Mouse (Mus musculus): ENCODE measurements at regions not wholly inside any gene's neighbourhood (a gene's known extent, or its start where the extent isn't known, plus 50 kb on each side); places are given as distances from the start of the nearest gene placed in this dataset.
A peak's percentile ranks its signal among the peaks of the same experiment; 100 is the strongest.

DNA sequence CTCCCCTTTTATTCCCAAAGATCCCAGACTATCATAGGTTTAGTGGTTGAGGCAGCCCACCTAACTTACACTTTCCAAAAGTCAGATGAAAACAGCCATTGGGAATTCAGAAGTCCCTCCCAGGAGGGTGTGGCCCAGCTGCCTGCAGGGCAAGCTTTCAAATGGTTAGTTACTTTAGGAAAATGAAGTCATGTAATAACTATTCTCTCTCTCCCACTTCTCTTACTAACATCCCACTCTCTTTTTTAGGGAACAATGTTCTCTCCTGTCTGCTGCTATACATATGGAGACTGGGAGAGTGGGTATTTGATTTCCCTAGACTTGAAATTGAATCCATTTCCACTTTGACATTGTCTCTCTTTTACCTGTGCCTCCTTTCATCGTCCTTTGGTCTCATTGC lies 55.0 kb downstream of the Zfp648 start:
- 79% methylated on average over 1 of the region's 1 CpGs for WGBS
- no peaks in the 10 kb centered on the region for H3K27me3 ChIP-seq (replicated peaks)
- H3K4me2 ChIP-seq: no peak overlapping the region
- no peak for ATAC-seq (replicated peaks)
- H3K4me3 ChIP-seq: no peak overlapping the region
- no peaks in the 10 kb centered on the region for H3K9me3 ChIP-seq
- H3K27ac ChIP-seq: no peak overlapping the region
- no peaks in the 10 kb centered on the region for H3K36me3 ChIP-seq (replicated peaks)
- 0 out of 2 replicates have a peak, but pooled peaks cover 2% of the 10 kb centered on the region for H3K4me1 ChIP-seq
- H3K9ac ChIP-seq: no peak overlapping the region

DNA sequence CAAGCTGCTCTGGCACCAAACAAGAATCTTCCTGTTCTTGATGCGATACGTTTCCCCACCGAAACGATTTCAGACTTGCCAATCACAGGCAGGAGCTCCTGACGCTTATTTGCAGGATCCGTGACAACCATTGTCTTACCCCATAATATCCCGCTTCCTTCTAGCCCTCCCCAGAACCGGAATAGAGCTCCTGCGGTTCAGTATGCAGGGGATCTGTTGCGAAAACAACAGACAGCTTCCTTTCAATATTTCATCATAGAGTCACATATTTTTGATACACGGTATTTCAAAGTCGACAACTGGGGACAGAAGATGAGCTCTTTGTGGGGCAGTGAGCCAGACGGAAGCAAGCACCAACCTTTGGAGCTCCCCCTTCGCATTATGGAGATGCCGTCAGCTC lies 55.8 kb downstream of the Zfp648 start:
- Histone ChIP-seq H3K27ac (no peak overlapping the region), H3K36me3 (replicated peaks) (no peaks in the 10 kb centered on the region), H3K4me1 (0 out of 2 replicates have a peak, but pooled peaks cover 2% of the 10 kb centered on the region), H3K4me3 (no peak overlapping the region), H3K9ac (no peak overlapping the region), H3K4me2 (peak overlapping the region; percentile 25), H3K9me3 (no peaks in the 10 kb centered on the region), H3K27me3 (replicated peaks) (no peaks in the 10 kb centered on the region)
- no peak for ATAC-seq (replicated peaks)
- 54% methylated on average over 15 of the region's 15 CpGs for WGBS

DNA sequence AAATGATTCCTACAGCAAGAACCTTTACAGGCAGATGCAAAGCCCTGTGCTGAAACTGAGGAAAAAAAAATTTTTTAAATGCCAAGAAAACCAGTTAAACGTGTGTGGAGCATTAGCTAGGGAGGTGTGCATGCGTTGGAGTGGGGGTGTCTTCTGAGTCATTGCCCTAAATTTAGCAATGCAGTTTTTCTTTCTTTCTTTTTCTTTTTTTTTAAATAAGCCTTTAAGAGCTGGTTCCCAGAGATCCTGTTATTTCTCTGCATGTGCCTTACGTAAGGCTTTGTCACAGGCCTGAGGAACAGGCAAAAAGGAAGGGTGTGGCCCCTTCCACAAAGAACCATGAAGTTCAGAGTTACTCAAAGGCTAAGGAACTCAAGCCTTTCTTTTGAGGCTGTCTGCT lies 57.5 kb downstream of the Zfp648 start:
- Histone ChIP-seq H3K4me1 (0 out of 2 replicates have a peak, but pooled peaks cover 2% of the 10 kb centered on the region), H3K36me3 (replicated peaks) (no peaks in the 10 kb centered on the region), H3K4me2 (no peak overlapping the region), H3K27me3 (replicated peaks) (no peaks in the 10 kb centered on the region), H3K9me3 (no peaks in the 10 kb centered on the region), H3K27ac (no peak overlapping the region), H3K9ac (no peak overlapping the region), H3K4me3 (no peak overlapping the region)
- 64% methylated on average over 3 of the region's 3 CpGs for WGBS
- no peak for ATAC-seq (replicated peaks)

DNA sequence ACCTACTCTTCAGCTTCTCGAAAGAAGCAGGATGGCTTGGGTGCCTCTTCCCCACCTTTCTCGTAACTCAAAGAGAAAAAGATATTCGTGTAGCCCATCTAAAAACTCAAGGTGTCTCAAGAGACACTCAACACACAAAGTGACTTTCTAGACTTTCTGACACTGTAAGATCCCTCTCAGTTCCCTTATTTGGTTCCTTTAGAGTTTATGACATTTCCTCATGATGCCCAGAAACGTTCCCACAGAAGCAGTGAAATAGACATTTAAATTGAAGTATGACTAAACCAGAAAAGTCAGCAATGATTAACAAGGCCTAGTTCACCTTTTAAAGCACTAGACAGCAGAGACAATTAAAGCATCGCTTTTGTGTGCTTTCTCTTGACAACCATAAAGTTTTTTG lies 59.4 kb downstream of the Zfp648 start:
- Histone ChIP-seq H3K36me3 (replicated peaks) (no peaks in the 10 kb centered on the region), H3K9ac (no peak overlapping the region), H3K27ac (no peak overlapping the region), H3K4me1 (0 out of 2 replicates have a peak, but pooled peaks cover 2% of the 10 kb centered on the region), H3K9me3 (no peaks in the 10 kb centered on the region), H3K4me2 (no peak overlapping the region), H3K27me3 (replicated peaks) (no peaks in the 10 kb centered on the region), H3K4me3 (no peak overlapping the region)
- ATAC-seq (replicated peaks): no peak
- 87% methylated on average over 5 of the region's 5 CpGs for WGBS

DNA sequence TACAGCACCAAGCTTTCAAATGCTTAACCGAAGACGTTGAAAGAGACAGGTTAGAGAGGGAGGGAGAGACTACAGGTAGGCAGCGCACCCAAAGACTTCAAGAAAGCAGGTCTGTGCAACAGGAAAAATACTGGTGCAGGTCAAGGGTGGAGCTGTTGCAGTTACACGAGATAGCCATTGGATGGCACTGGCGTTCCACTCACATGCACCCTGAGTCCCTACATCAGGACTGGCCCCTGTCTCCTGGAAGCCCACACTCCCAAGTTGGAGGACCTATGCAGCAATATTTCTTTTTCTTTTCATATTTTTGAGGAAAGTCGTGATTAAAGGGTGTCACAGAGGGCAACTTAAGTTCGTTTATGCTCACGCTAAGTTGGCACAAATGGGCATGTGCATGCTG lies 80.5 kb downstream of the Zfp648 start:
- 16% methylated on average over 8 of the region's 8 CpGs for WGBS
- Histone ChIP-seq H3K36me3 (replicated peaks) (no peaks in the 10 kb centered on the region), H3K4me2 (no peak overlapping the region), H3K9me3 (no peaks in the 10 kb centered on the region), H3K27ac (no peak overlapping the region), H3K4me1 (no peaks in the 10 kb centered on the region), H3K9ac (no peak overlapping the region), H3K27me3 (replicated peaks) (no peaks in the 10 kb centered on the region), H3K4me3 (no peak overlapping the region)
- ATAC-seq (replicated peaks): peak; percentile 75; the same call in 1 of the 2 replicates

DNA sequence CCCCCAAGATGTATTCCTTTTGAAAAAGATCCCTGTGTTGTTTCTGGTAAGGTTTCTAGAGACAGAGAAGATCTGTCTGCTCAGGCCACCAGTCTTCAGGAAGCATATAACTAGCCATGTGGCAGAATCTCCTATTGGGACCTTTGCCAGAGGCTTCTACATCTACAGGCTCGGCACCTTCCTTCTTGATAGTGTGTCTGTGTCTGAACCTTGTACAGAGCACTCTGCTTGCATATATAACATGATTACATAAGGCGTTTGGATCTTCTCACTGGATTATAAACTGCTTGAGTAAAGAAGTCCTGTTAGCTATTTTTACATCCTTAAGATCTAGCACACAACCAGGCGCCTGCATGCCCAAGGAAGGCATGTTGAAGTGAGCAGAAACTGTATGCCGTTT lies 85.1 kb downstream of the Zfp648 start:
- WGBS: 88% methylated on average over 4 of the region's 4 CpGs
- no peak for ATAC-seq (replicated peaks)
- Histone ChIP-seq H3K36me3 (replicated peaks) (no peaks in the 10 kb centered on the region), H3K9ac (no peak overlapping the region), H3K9me3 (no peaks in the 10 kb centered on the region), H3K27me3 (replicated peaks) (no peaks in the 10 kb centered on the region), H3K4me2 (no peak overlapping the region), H3K4me3 (no peak overlapping the region), H3K27ac (no peak overlapping the region), H3K4me1 (no peaks in the 10 kb centered on the region)

DNA sequence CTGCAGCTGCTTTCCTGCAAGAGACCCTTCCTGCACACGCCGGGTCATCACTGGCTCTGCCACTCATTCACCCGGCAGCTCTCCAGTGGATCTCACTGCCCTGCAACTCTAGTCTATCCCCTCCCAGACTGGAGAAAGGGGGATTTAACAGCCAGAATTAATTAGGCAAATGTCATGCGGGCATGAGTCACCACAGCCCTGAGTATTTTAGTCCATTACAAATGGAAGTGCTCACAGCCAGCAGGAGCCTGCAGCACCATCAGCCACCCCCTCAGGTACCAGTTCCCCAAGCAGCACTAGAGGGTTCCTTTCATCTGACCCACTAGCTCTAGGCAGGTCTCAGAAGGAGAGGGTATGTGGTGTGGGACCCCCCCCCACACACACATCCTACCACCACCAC lies 91.7 kb downstream of the Zfp648 start:
- Histone ChIP-seq H3K27ac (no peak overlapping the region), H3K27me3 (replicated peaks) (no peaks in the 10 kb centered on the region), H3K4me3 (no peak overlapping the region), H3K4me1 (no peaks in the 10 kb centered on the region), H3K9me3 (no peaks in the 10 kb centered on the region), H3K9ac (no peak overlapping the region), H3K4me2 (no peak overlapping the region), H3K36me3 (replicated peaks) (no peaks in the 10 kb centered on the region)
- no peak for ATAC-seq (replicated peaks)
- WGBS: 50% methylated on average over 4 of the region's 4 CpGs

DNA sequence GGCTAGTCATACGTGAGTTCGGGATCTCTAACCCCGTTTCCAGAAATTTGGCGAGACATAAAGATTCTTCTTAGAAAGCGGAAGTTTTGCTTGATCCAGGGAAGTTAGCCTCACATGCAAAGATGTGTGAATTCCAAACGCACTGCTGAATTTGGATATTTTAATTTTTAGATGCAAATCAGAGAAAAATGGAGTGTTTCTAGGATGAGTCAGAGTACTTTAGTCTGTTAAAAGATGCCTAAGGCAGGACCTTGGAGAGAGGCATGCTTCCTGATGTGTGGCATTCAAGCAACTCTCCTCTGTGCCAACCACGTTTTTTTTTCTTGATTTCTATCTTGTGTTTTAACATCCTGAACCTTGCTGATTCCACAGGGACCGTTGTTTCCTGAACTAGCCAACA lies 95.1 kb downstream of the Zfp648 start:
- Histone ChIP-seq H3K27me3 (replicated peaks) (no peaks in the 10 kb centered on the region), H3K9me3 (no peaks in the 10 kb centered on the region), H3K4me1 (no peaks in the 10 kb centered on the region), H3K27ac (no peak overlapping the region), H3K36me3 (replicated peaks) (no peaks in the 10 kb centered on the region), H3K4me3 (no peak overlapping the region), H3K9ac (no peak overlapping the region), H3K4me2 (no peak overlapping the region)
- 85% methylated on average over 8 of the region's 8 CpGs for WGBS
- ATAC-seq (replicated peaks): no peak

DNA sequence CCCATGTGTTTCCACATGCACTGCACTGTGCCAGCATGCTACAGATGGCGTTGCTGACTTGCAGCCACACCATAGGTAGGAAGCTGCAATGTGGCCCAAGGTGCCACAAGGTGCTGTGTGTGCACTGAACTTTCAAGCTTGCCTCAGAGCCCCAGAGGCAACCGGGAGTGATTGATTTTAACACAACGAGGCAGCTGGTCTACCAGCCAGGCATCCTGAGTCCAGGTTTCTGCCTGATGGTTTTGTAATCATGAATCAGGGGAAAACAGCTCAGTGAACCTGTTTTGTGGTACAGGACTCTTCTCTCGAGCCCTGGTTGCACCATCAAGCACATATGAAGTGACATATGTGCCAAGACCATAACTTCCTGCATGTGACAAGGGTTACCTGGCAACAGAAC lies 98.9 kb downstream of the Zfp648 start:
- Histone ChIP-seq H3K4me3 (no peak overlapping the region), H3K27me3 (replicated peaks) (no peaks in the 10 kb centered on the region), H3K9me3 (no peaks in the 10 kb centered on the region), H3K4me2 (no peak overlapping the region), H3K27ac (no peak overlapping the region), H3K4me1 (no peaks in the 10 kb centered on the region; the same call in 1 of the 2 replicates), H3K9ac (no peak overlapping the region), H3K36me3 (replicated peaks) (no peaks in the 10 kb centered on the region)
- WGBS: 75% methylated on average over 4 of the region's 4 CpGs
- no peak for ATAC-seq (replicated peaks)

DNA sequence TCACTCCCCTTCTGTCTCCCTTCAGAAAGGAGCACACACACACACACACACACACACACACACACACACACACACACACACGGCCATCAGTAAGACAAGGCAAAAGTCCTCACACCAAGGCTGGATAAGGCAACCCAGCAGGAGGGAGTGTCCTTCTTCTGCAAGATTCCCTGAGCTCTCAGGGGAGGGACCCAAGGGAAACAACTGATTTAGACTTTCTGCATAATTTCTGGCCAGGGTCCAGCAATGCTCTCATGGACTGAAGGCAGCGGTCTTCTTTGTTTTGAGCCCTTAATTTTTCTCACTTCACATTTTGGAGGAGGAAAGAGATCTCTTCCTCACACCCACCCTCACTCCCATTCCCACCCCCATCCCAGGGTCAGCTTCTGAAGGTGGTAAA lies 108.7 kb downstream of the Zfp648 start:
- no peak overlapping the region for H3K4me3 ChIP-seq
- no peaks in the 10 kb centered on the region for H3K9me3 ChIP-seq
- H3K4me1 ChIP-seq: no peaks in the 10 kb centered on the region
- no peaks in the 10 kb centered on the region for H3K27me3 ChIP-seq (replicated peaks)
- WGBS: 52% methylated on average over 2 of the region's 2 CpGs
- H3K4me2 ChIP-seq: no peak overlapping the region
- no peaks in the 10 kb centered on the region for H3K36me3 ChIP-seq (replicated peaks)
- H3K9ac ChIP-seq: no peak overlapping the region
- ATAC-seq (replicated peaks): no peak
- H3K27ac ChIP-seq: no peak overlapping the region

All from midbrain, embryonic 15.5 days (tissue).